Mouse (Mus musculus): ENCODE data around the gene Hoxa6. TPM values are rescaled to one million over a fixed set of nuclear protein-coding genes. Genes with fewer than 3 reads are reported as not detected.

Hoxa6 gene
- total and polyA plus RNA-seq, 3 experiments, result not detected

- TF ChIP-seq POLR2AphosphoS5 (IDR thresholded peaks at IDR 0.05; ENCODE audit: borderline replicate concordance, low read depth, low read length) (no peak), MXI1 (IDR thresholded peaks at IDR 0.05; ENCODE audit: low read depth, low read length) (no peak)
Measured at GRCm38 (mm10) chr6:52221993-52222685, 13.6 kb upstream of the Hoxa6 start (continued).

- no peaks in the 10 kb centered on the region for H3K4me1 ChIP-seq (ENCODE audit: control insufficient read depth in 1 of 2, insufficient read depth in 2 of 2, low read length in 2 of 2)
- TF ChIP-seq NRF1 (IDR thresholded peaks at IDR 0.05; ENCODE audit: insufficient read depth, low read depth, low read length, poor library complexity, severe bottlenecking) (no peak), MAZ (IDR thresholded peaks at IDR 0.05; ENCODE audit: low read depth, low read length) (no peak), MAFK (IDR thresholded peaks at IDR 0.05; ENCODE audit: borderline replicate concordance, low read depth, low read length) (no peak), ZC3H11A (IDR thresholded peaks at IDR 0.05; ENCODE audit: low read depth, low read length) (peak; percentile 87), MEF2A (IDR thresholded peaks at IDR 0.05; ENCODE audit: extremely low read depth, insufficient replicate concordance, low read depth, low read length, poor library complexity, severe bottlenecking) (no peak), TCF12 (IDR thresholded peaks at IDR 0.05; ENCODE audit: low read depth, low read length) (no peak), HCFC1 (IDR thresholded peaks at IDR 0.05; ENCODE audit: low read depth, low read length) (no peak), ZKSCAN1 (IDR thresholded peaks at IDR 0.05; ENCODE audit: low read depth, low read length) (no peak), ZNF384 (IDR thresholded peaks at IDR 0.05; ENCODE audit: low read depth, low read length) (no peak), JUND (IDR thresholded peaks at IDR 0.05; ENCODE audit: low read depth, low read length) (no peak), BHLHE40 (IDR thresholded peaks at IDR 0.05; ENCODE audit: borderline replicate concordance, low read depth, low read length) (no peak), CTCF (IDR thresholded peaks at IDR 0.05 in 2 of 3, conservative IDR thresholded peaks at IDR 0.05 in 1 of 3; ENCODE audit: control insufficient read depth in 1 of 3, insufficient read depth in 1 of 3, low read depth in 2 of 3, low read length in 3 of 3, poor library complexity in 1 of 3, severe bottlenecking in 1 of 3) (peak; percentile 81 to 89 (median 86)), MYB (IDR thresholded peaks at IDR 0.05; ENCODE audit: low read depth, low read length) (no peak), SIN3A (IDR thresholded peaks at IDR 0.05; ENCODE audit: low read length) (peak; percentile 32; the same call in 1 of the 2 replicates), RAD21 (IDR thresholded peaks at IDR 0.05; ENCODE audit: low read depth, low read length) (peak; percentile 91), SMC3 (IDR thresholded peaks at IDR 0.05; ENCODE audit: low read depth, low read length) (peak; percentile 77), MXI1 (IDR thresholded peaks at IDR 0.05; ENCODE audit: low read depth, low read length) (no peak)
- H3K36me3 ChIP-seq (ENCODE audit: control insufficient read depth in 1 of 2, insufficient read depth in 2 of 2, low read length in 2 of 2), result no peaks in the 10 kb centered on the region
- H3K27me3 ChIP-seq (ENCODE audit: control insufficient read depth in 1 of 2, insufficient read depth in 2 of 2, low read length in 2 of 2), result no peaks in the 10 kb centered on the region
- peak within 1 kb of the TSS; percentile 72 for H3K9ac ChIP-seq (ENCODE audit: control insufficient read depth, low read depth, low read length, poor library complexity, severe bottlenecking)
- DNase-seq (ENCODE audit: low read depth, low spot score), result peak; percentile 81
- H3K4me3 ChIP-seq (ENCODE audit: control insufficient read depth in 1 of 2, insufficient read depth in 1 of 2, low read depth in 2 of 2, low read length in 2 of 2), result peak within 1 kb of the TSS; percentile 74 to 79
- H3K27ac ChIP-seq (ENCODE audit: control insufficient read depth, low read depth, low read length), result no peak within 1 kb of the TSS
- H3K9me3 ChIP-seq (replicated peaks; ENCODE audit: insufficient read depth, low read length), result no peaks in the 10 kb centered on the region
- H3K79me2 ChIP-seq (ENCODE audit: control insufficient read depth, insufficient read depth, low read length, poor library complexity), result no peaks in the 10 kb centered on the region
Measured at GRCm38 (mm10) chr6:52221337-52221992, 12.9 kb upstream of the Hoxa6 start, which contains the start of gene Hoxa7. TSS of gene Hoxa7 (minus strand) at chr6:52221854.

All from MEL (cell line).